Mouse (Mus musculus): ENCODE data around the gene Odf3. TPM values are rescaled to one million over a fixed set of nuclear protein-coding genes. Genes with fewer than 3 reads are reported as not detected.

Gene Odf3
- total and polyA plus RNA-seq, 3 experiments, result not detected

- Histone ChIP-seq H3K4me2 (ENCODE audit: insufficient read depth, low read depth, poor library complexity, severe bottlenecking) (no peak overlapping the region), H3K4me3 (replicated peaks in 1 of 3; ENCODE audit: low read depth in 2 of 3, low read length in 2 of 3, poor library complexity in 1 of 3) (no peak overlapping the region), H3K4me1 (ENCODE audit: control insufficient read depth in 1 of 2, insufficient read depth in 2 of 2) (peaks cover 0 to 5% of the 10 kb centered on the region in 2 experiments; a peak in 2 of 4 replicates), H3K79me2 (replicated peaks; ENCODE audit: control insufficient read depth, extremely low read depth, insufficient read depth, poor library complexity, severe bottlenecking) (no peaks in the 10 kb centered on the region), H3K36me3 (replicated peaks in 1 of 2; ENCODE audit: control insufficient read depth in 1 of 2, insufficient read depth in 1 of 2, low read length in 1 of 2) (peaks cover 0 to 5% of the 10 kb centered on the region in 2 experiments), H3K9me3 (replicated peaks; ENCODE audit: low read length) (no peaks in the 10 kb centered on the region), H3K9ac (ENCODE audit: insufficient read depth, low read depth) (no peak overlapping the region), H3K27ac (ENCODE audit: insufficient read depth, low read depth) (no peak overlapping the region), H3K27me3 (replicated peaks) (peaks cover 59% of the 10 kb centered on the region)
- DNase-seq (ENCODE audit: extremely low read depth), result no peak
- in situ Hi-C loops (cut with MboI; ENCODE audit: low pct_ligation_motif_present, low pct_unique_long_range_greater_than_20kb, low sequenced_read_pairs), result loop anchor here (5.0 to 25.0 kb wide), 3 partner anchors 207 to 758 kb away; partner anchors contain the start of genes Caly, Prap1 and Rnh1
- TF ChIP-seq CTCF (conservative IDR thresholded peaks at IDR 0.05 in 1 of 2, IDR thresholded peaks at IDR 0.05 in 1 of 2; ENCODE audit: low read depth in 2 of 2, low read length in 2 of 2) (peak in 1 of 2 experiments; percentile 26; a peak in 2 of 4 replicates), EP300 (IDR thresholded peaks at IDR 0.05; ENCODE audit: low read length) (no peak), GABPA (IDR thresholded peaks at IDR 0.05; ENCODE audit: insufficient replicate concordance, low read depth, low read length) (no peak), JUND (conservative IDR thresholded peaks at IDR 0.05; ENCODE audit: low read depth, low read length) (no peak), MXI1 (IDR thresholded peaks at IDR 0.05; ENCODE audit: low read depth, low read length) (no peak)
- dilution Hi-C loops (cut with MboI; ENCODE audit: extremely low pct_ligation_motif_present, extremely low pct_unique_long_range_greater_than_20kb, low sequenced_read_pairs), result no loop called here
These were observed 1.9 kb upstream of the Odf3 start for GRCm38 (mm10) chr7:140845683-140846082.

GRCm38 (mm10) chr7:140846676-140847075 is 929 bp upstream of the Odf3 start:
- dilution Hi-C loops (cut with MboI; ENCODE audit: extremely low pct_ligation_motif_present, extremely low pct_unique_long_range_greater_than_20kb, low sequenced_read_pairs) (no loop called here), in situ Hi-C loops (cut with MboI; ENCODE audit: low pct_ligation_motif_present, low pct_unique_long_range_greater_than_20kb, low sequenced_read_pairs) (loop anchor here (5.0 to 25.0 kb wide), 3 partner anchors 206 to 759 kb away; partner anchors contain the start of genes Caly, Prap1 and Rnh1)
- no peak overlapping the region for H3K4me3 ChIP-seq (replicated peaks in 1 of 3; ENCODE audit: low read depth in 2 of 3, low read length in 2 of 3, poor library complexity in 1 of 3)
- no peak for DNase-seq (ENCODE audit: extremely low read depth)
- no peaks in the 10 kb centered on the region for H3K9me3 ChIP-seq (replicated peaks; ENCODE audit: low read length)
- no peak overlapping the region for H3K9ac ChIP-seq (ENCODE audit: insufficient read depth, low read depth)
- peaks cover 0 to 5% of the 10 kb centered on the region in 2 experiments; a peak in 2 of 4 replicates for H3K4me1 ChIP-seq (ENCODE audit: control insufficient read depth in 1 of 2, insufficient read depth in 2 of 2)
- H3K36me3 ChIP-seq (replicated peaks in 1 of 2; ENCODE audit: control insufficient read depth in 1 of 2, insufficient read depth in 1 of 2, low read length in 1 of 2), result peaks cover 4 to 11% of the 10 kb centered on the region in 2 experiments
- H3K27ac ChIP-seq (ENCODE audit: insufficient read depth, low read depth), result no peak overlapping the region
- no peak overlapping the region for H3K4me2 ChIP-seq (ENCODE audit: insufficient read depth, low read depth, poor library complexity, severe bottlenecking)
- peaks cover 52% of the 10 kb centered on the region for H3K27me3 ChIP-seq (replicated peaks)
- no peaks in the 10 kb centered on the region for H3K79me2 ChIP-seq (replicated peaks; ENCODE audit: control insufficient read depth, extremely low read depth, insufficient read depth, poor library complexity, severe bottlenecking)
- no peak for TF ChIP-seq NELFE (IDR thresholded peaks at IDR 0.05; ENCODE audit: low read depth, low read length)
- no peak for TF ChIP-seq EP300 (IDR thresholded peaks at IDR 0.05; ENCODE audit: low read length)
- no peak for TF ChIP-seq MAZ (IDR thresholded peaks at IDR 0.05; ENCODE audit: low read depth, low read length)
- TF ChIP-seq PAX5 (IDR thresholded peaks at IDR 0.05; ENCODE audit: low read length), result no peak

DNA sequence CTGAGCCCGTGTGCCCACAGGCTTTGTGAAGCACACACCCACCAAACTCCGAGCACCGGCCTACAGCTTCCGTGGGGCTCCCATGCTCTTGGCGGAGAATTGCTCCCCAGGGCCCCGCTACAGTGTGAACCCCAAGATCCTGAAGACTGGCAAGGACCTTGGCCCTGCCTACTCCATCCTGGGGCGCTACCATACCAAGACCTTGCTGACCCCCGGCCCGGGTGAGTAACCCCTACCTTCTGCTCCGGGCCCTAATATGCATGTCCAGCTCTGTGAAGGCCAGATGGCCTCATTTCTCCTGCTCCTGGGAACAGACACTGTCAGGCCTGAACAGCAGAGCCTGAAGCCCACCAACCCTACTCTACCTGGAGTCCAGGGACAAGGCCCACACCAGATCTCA is 986 bp downstream of the Odf3 start:
- no peaks in the 10 kb centered on the region for H3K79me2 ChIP-seq (replicated peaks; ENCODE audit: control insufficient read depth, extremely low read depth, insufficient read depth, poor library complexity, severe bottlenecking)
- no peak overlapping the region for H3K9ac ChIP-seq (ENCODE audit: insufficient read depth, low read depth)
- no peak overlapping the region for H3K27ac ChIP-seq (ENCODE audit: insufficient read depth, low read depth)
- in situ Hi-C loops (cut with MboI; ENCODE audit: low pct_ligation_motif_present, low pct_unique_long_range_greater_than_20kb, low sequenced_read_pairs) (loop anchor here (5.0 to 25.0 kb wide), 3 partner anchors 204 to 761 kb away; partner anchors contain the start of genes Caly, Prap1 and Rnh1), dilution Hi-C loops (cut with MboI; ENCODE audit: extremely low pct_ligation_motif_present, extremely low pct_unique_long_range_greater_than_20kb, low sequenced_read_pairs) (no loop called here)
- H3K4me2 ChIP-seq (ENCODE audit: insufficient read depth, low read depth, poor library complexity, severe bottlenecking), result no peak overlapping the region
- H3K36me3 ChIP-seq (replicated peaks in 1 of 2; ENCODE audit: control insufficient read depth in 1 of 2, insufficient read depth in 1 of 2, low read length in 1 of 2), result peaks cover 23 to 31% of the 10 kb centered on the region in 2 experiments
- H3K27me3 ChIP-seq (replicated peaks), result peaks cover 35% of the 10 kb centered on the region
- H3K4me3 ChIP-seq (replicated peaks in 1 of 3; ENCODE audit: low read depth in 2 of 3, low read length in 2 of 3, poor library complexity in 1 of 3), result no peak overlapping the region
- TF ChIP-seq CHD2 (IDR thresholded peaks at IDR 0.05; ENCODE audit: low read length) (no peak), POLR2AphosphoS2 (IDR thresholded peaks at IDR 0.05; ENCODE audit: low read depth, low read length) (no peak), ELF1 (IDR thresholded peaks at IDR 0.05; ENCODE audit: low read depth, low read length) (no peak), GABPA (IDR thresholded peaks at IDR 0.05; ENCODE audit: insufficient replicate concordance, low read depth, low read length) (no peak), PAX5 (IDR thresholded peaks at IDR 0.05; ENCODE audit: low read length) (no peak)
- no peak for DNase-seq (ENCODE audit: extremely low read depth)
- peaks cover 0 to 5% of the 10 kb centered on the region in 2 experiments; a peak in 2 of 4 replicates for H3K4me1 ChIP-seq (ENCODE audit: control insufficient read depth in 1 of 2, insufficient read depth in 2 of 2)
- H3K9me3 ChIP-seq (replicated peaks; ENCODE audit: low read length), result no peaks in the 10 kb centered on the region
